Mouse (Mus musculus): ENCODE results near the gene Ttc27.

Gene Ttc27

DNA sequence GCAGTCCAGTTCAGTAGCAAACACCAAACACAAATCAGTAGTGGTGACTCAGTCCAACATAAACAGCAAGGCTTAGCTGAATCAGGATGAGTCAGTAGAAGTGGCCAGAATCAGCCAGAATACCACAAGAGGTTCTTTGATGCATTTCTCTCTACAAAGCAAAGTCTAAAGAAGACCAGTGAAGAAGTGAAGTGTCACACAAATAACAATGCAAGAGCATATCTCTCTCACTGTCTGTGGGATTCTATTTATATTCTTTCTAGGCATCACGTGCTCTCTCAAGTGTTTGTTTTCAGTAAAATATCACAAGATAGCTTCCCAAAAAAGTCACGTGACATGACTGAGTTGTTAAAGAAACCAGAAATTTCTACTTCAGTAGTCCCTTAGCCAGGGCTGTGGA is 102.2 kb downstream of the Ttc27 start:
- DNase-seq (ENCODE audit: low spot score in 2 of 2), result no peak

DNA sequence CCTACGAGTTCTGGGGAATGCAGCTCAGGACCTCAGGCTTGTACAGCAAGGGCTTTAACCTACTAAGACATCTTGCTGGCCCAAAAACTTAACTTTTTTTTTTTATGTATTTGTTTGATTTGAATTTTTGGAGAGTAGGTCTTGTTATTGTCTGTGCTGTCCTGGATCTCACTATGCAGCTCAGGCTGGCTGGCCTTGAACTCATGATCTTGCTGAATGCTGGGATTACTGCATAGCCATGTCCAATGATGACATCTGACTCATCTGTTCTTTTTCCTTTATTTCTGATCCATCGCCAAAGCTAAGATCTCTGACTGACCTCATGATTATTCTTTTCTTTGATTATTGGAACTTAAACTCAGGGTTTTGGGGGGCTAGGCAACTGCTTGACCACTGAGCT is 113.3 kb downstream of the Ttc27 start:
- DNase-seq (ENCODE audit: low spot score in 2 of 2), result no peak

DNA sequence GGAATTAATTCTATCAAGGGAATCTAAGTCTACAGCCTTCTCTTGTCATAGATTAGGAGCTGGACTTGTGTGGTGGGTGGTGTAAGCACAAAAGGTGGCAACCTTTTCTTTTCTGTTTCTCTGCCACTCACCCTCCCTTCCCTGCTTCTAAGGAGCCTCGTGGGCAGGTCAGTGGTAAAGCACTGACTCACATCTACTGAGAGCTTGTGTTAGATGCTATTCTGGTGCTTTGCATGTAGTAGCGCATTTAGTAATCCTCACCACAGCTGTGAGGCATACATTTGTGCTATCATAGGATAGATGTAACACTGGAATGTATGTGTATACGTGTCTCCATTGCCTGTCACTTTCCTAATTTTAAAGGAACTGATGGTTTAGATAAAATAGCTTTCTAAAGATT is 124.2 kb downstream of the Ttc27 start:
- DNase-seq (ENCODE audit: low spot score in 2 of 2), result no peak

GRCm38 (mm10) chr17:74842603-74843002 is 125.1 kb downstream of the Ttc27 start:
- no peak for DNase-seq (ENCODE audit: low spot score in 2 of 2)

DNA sequence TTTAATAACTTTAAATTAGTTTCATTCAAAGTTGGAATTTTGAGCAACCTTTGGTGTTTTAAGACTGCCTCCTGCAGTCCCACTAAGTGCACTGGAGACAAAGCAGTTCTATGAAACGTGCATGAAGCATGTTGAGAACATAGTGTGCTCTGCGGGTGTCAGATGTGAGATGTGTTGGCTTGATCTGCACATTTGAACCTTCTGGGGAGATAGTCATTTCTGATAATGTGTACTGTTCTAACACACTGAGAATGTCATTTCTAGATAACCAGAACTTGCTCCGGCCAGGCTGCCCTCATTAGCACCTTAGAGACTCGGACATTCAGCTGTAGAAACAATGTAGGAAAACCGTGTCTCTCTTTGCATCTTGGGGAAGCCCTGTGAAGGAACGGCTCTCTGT is 126.0 kb downstream of the Ttc27 start:
- no peak for DNase-seq (ENCODE audit: low spot score in 2 of 2)

GRCm38 (mm10) chr17:74846031-74846891 is 128.7 kb downstream of the Ttc27 start:
- DNase-seq (ENCODE audit: low spot score in 2 of 2), result no peak

- no peak for DNase-seq (ENCODE audit: low spot score in 2 of 2)
Observed at GRCm38 (mm10) chr17:74850216-74850615, 132.7 kb downstream of the Ttc27 start.

DNA sequence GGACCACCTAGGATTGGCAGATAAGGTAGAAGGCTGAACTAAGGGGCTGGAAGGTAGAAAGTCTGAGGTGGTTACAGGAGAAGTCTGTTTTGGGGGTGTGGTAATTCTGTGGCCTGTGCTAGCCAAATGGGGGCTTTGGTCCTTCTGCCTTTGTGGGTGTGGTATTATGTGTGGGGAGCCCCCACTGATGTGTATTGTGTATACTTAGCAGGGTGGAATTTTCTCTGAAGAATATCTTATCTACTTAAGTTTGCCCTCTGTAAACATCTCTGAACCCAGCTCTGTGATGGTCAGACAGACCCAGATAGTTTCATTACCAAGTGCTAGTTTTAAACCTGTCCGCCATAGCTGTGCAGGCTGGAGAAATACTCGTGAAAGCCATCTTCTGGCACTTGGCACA is 141.8 kb downstream of the Ttc27 start:
- no peak for DNase-seq (ENCODE audit: low spot score in 2 of 2)

- DNase-seq (ENCODE audit: low spot score in 2 of 2), result no peak
Observed at GRCm38 (mm10) chr17:74860180-74860993, 142.9 kb downstream of the Ttc27 start.

DNA sequence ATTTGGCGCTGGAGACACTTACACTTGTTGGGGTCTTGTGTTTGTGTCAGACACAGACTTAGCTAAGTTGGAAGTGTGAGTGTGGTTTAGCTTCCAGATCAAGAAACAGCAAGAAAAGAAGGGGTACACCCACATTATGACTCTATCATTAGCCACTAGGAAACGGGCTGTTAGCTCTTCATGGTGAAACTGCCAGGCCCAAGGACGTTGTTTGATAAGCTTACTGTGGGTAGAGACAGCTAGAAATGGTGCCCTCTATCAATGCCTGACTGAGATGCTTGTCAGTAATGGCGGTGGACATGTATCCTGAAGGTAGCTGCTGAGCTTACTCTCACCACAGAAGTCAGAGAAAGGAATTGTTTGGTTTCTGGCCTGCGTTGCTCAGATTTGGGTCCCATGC is 146.3 kb downstream of the Ttc27 start:
- no peak for DNase-seq (ENCODE audit: low spot score in 2 of 2)

- no peak for DNase-seq (ENCODE audit: low spot score in 2 of 2)
Observed at GRCm38 (mm10) chr17:74864790-74865548, 147.4 kb downstream of the Ttc27 start.

DNA sequence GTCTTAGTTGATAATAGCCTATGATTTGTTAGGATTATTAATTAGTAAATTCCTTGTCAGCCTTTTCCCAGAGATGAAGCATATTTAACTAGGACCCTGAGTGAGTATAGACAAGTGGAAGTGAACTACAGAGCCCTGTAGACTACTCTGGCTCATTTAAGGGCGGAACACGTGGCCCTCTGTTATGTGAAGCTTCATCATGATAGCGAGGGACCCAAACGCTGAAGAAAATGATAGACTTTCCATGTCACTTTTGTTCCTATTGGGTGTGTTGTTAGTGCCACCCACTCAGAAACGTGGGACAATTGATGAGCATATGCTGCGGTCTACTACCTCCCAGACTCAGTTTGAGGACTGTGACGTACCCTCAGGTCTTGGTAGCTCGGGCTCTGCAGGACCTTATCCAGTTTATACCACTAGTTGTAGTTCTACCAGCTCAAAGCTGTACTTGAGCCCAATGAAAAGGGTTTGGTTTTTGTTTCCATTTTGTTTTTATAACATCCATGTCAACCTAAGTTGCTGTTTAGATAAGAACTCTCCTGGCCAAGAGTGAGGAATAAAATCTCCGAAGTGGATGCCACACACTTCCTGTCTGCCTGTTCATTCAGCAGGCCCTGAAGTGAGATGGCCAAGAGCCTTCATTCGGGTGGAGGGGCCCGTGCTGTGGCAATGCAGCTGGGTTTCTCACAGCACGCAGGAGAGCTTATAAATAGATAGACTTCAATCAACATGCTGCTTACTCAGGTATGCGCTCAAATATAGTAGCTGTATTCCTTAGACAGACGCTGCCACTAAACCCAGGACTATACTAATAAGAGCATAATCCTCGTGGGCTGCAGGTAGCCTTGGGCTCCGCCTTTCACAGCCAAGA is 148.4 kb downstream of the Ttc27 start:
- DNase-seq (ENCODE audit: low spot score in 2 of 2), result no peak

- no peak for DNase-seq (ENCODE audit: low spot score in 2 of 2)
Observed at GRCm38 (mm10) chr17:74866565-74867507, 149.3 kb downstream of the Ttc27 start.

DNA sequence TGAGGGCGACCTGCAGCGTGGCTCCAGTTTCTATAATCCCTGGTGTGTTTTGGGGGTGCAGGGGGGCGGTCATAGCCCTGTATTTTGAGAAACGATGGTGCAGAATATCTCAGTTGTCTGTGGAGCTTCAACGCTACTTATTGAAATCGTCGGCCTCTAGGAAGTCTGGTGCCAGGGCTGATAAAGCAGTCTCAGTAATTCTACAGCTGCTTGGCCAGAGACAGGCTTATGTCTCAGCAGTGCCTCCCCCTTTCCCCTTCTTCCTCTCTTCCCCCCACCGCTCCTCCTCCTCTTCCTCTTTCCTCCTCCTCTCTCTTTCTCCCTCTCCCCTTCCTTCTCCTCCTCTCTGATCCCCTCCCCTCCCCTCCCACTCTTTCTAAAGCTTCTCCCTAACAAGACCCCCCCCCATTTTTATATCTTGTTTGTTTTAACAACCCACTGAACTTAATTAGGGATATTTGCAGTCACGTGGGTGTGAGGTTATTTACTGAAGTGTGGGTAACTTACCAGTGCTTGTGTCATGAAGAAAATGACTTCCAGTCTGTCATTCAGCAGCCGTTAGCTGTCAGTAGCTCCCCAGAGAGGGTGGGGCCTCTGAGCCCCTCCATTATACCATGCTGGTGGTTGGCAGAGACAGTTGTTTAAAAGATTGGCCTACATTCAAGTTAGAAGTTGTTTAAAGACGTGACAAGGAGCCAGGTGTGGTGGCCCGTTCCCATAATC is 150.8 kb downstream of the Ttc27 start:
- no peak for DNase-seq (ENCODE audit: low spot score in 2 of 2)

DNA sequence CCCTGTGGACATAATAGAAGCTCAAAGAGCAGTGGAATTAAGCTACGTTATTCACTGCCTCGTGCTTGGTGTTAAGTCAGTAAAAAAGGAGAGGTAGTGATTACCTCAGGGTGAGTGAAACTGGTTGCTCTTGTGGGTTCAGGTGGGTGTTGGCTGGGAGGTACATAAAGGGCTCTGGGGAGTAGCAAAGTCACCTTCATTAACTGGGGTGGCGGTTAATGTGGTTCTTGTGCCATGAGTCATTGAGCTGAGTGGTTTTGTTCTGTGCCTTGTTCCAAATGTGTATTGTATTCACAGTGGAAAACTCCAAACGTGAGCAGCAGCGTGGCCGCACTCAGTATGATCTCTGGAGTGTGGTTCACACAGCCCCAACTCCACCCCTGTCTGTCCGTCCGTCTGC is 152.0 kb downstream of the Ttc27 start:
- no peak for DNase-seq (ENCODE audit: low spot score in 2 of 2)

- DNase-seq (ENCODE audit: low spot score in 2 of 2), result no peak
Observed at GRCm38 (mm10) chr17:74870177-74871160, 152.9 kb downstream of the Ttc27 start.

GRCm38 (mm10) chr17:74872567-74872966 is 155.0 kb downstream of the Ttc27 start:
- no peak for DNase-seq (ENCODE audit: low spot score in 2 of 2)

GRCm38 (mm10) chr17:74873756-74874155 is 156.2 kb downstream of the Ttc27 start:
- DNase-seq (ENCODE audit: low spot score in 2 of 2), result no peak

Data from frontal cortex, postnatal 14 days (tissue).